Mouse (Mus musculus) v-Abl transformed pro-B cells (cell line): Measurements from ENCODE around the gene Gm3298.
"Not testable (repeated sequence)": the region's sequence is repeated elsewhere in the genome, so short reads cannot be mapped to it uniquely, and the experiment has no call there.

Experiments used
- in situ Hi-C, 2 experiments: fragments of 400-800 bp; cut with MboI; formaldehyde crosslinking; loops; one replicate each; pipeline ENCODE4 v1.15.1; 2025; ENCODE audit not compliant: unreplicated experiment in 2 of 2

Gene Gm3298

GRCm38 (mm10) chr14:5015591-5015990, at the start of gene Gm3298:
Gene Gm3298, plus strand, starts transcription at chr14:5015891.
- in situ Hi-C loops: not testable (repeated sequence)

- in situ Hi-C loops: not testable (repeated sequence)
Measured at GRCm38 (mm10) chr14:4983635-4984034, 32.1 kb upstream of the Gm3298 start, which contains the start of gene Gm8297. Gene Gm8297, plus strand, starts transcription at chr14:4983935.

GRCm38 (mm10) chr14:5050329-5050728, 34.6 kb downstream of the Gm3298 start, which contains the start of gene 4930555G01Rik:
Gene 4930555G01Rik, plus strand, starts transcription at chr14:5050629.
- in situ Hi-C loops: not testable (repeated sequence)
